Mouse (Mus musculus): Measurements from ENCODE around the gene Trim7. TPM values are rescaled to one million over a fixed set of nuclear protein-coding genes. Genes with fewer than 3 reads are reported as not detected.
"Not testable (repeated sequence)": the region's sequence is repeated elsewhere in the genome, so short reads cannot be mapped to it uniquely, and the experiment has no call there.

The Trim7 gene
- total and polyA plus RNA-seq, 2 experiments from 2014 or later = 1.1 to 1.9 TPM

DNA sequence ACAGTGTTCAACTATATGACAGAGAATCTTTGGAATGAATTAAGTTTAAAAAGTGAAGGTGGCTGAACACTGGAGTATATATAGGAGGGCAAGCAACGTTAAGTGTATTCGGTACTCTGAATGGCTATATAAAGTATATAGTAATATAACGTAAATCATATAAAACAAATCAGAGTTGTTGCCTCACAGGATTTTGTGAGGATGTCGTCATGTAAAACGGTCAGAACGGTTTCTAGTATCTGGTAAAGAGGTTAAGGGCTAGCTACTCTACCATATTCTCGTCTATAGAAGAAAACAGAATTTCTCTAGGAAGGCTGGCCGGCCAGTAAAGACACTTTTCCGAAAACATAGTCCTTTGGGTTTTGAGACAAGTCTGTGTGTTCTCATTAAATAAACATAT, 8.1 kb upstream of the Trim7 start:
- WGBS = 3% methylated on average over 9 of the region's 9 CpGs
- Histone ChIP-seq H3K9ac (replicated peaks; ENCODE audit: low read depth, low read length) (peak overlapping the region; percentile 50), H3K27me3 (ENCODE audit: control insufficient read depth, insufficient read depth, low read length) (no peaks in the 10 kb centered on the region), H3K4me2 (ENCODE audit: low read depth, low read length) (peak overlapping the region; percentile 92), H3K9me3 (replicated peaks; ENCODE audit: control insufficient read depth, low read length) (no peaks in the 10 kb centered on the region), H3K4me1 (ENCODE audit: control insufficient read depth, insufficient read depth) (peaks cover 15% of the 10 kb centered on the region; the same call in 1 of the 2 replicates), H3K4me3 (ENCODE audit: low read depth, low read length) (peak overlapping the region; percentile 77), H3K36me3 (replicated peaks; ENCODE audit: control insufficient read depth, insufficient read depth, low read length) (0 out of 2 replicates have a peak, but pooled peaks cover 4% of the 10 kb centered on the region), H3K27ac (ENCODE audit: low read depth) (peak overlapping the region; percentile 97)
- TF ChIP-seq CTCF (IDR thresholded peaks at IDR 0.05; ENCODE audit: low read depth) = no peak
- no peak for TF ChIP-seq EP300 (IDR thresholded peaks at IDR 0.05; ENCODE audit: low read depth)
- DNase-seq (ENCODE audit: low spot score) (no peak), ATAC-seq (ENCODE audit: insufficient read depth, low read depth) (no peak)

DNA sequence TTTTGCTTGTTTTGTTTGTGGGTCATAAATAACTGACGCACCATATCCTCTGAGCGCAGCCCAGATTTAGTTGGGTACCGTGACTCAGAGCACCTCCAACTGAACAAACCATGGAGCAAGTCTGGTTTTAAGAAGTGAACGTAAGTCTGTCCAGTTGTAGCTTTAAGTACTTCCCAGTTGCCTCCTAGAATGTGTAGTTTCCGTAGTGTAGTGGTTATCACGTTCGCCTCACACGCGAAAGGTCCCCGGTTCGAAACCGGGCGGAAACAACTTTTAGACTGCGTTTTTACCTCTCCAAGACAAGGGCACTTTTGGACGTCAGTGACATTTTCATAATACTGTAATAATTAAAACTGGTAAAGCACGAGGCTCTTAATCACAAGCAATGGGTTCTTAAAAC, 7.6 kb upstream of the Trim7 start:
- under 1% methylated on average over 16 of the region's 16 CpGs for WGBS
- Histone ChIP-seq H3K27me3 (ENCODE audit: control insufficient read depth, insufficient read depth, low read length) (no peaks in the 10 kb centered on the region), H3K9me3 (replicated peaks; ENCODE audit: control insufficient read depth, low read length) (no peaks in the 10 kb centered on the region), H3K4me1 (ENCODE audit: control insufficient read depth, insufficient read depth) (peaks cover 18% of the 10 kb centered on the region), H3K9ac (replicated peaks; ENCODE audit: low read depth, low read length) (peak overlapping the region; percentile 50), H3K36me3 (replicated peaks; ENCODE audit: control insufficient read depth, insufficient read depth, low read length) (no peaks in the 10 kb centered on the region), H3K27ac (ENCODE audit: low read depth) (peak overlapping the region; percentile 97), H3K4me2 (ENCODE audit: low read depth, low read length) (peak overlapping the region; percentile 92), H3K4me3 (ENCODE audit: low read depth, low read length) (peak overlapping the region; percentile 77)
- TF ChIP-seq EP300 (IDR thresholded peaks at IDR 0.05; ENCODE audit: low read depth) = peak; percentile 81
- TF ChIP-seq CTCF (IDR thresholded peaks at IDR 0.05; ENCODE audit: low read depth) = no peak
- DNase-seq (ENCODE audit: low spot score) = peak; percentile 74
- no peak for ATAC-seq (ENCODE audit: insufficient read depth, low read depth)

GRCm38 (mm10) chr11:48819614-48820307, 6.2 kb upstream of the Trim7 start:
- TF ChIP-seq CTCF (IDR thresholded peaks at IDR 0.05; ENCODE audit: low read depth) (no peak), EP300 (IDR thresholded peaks at IDR 0.05; ENCODE audit: low read depth) (no peak)
- Histone ChIP-seq H3K9ac (replicated peaks; ENCODE audit: low read depth, low read length) (no peak overlapping the region), H3K27ac (ENCODE audit: low read depth) (peak overlapping the region; percentile 46), H3K27me3 (ENCODE audit: control insufficient read depth, insufficient read depth, low read length) (no peaks in the 10 kb centered on the region), H3K36me3 (replicated peaks; ENCODE audit: control insufficient read depth, insufficient read depth, low read length) (no peaks in the 10 kb centered on the region), H3K4me2 (ENCODE audit: low read depth, low read length) (no peak overlapping the region), H3K4me1 (ENCODE audit: control insufficient read depth, insufficient read depth) (peaks cover 25% of the 10 kb centered on the region), H3K4me3 (ENCODE audit: low read depth, low read length) (no peak overlapping the region), H3K9me3 (replicated peaks; ENCODE audit: control insufficient read depth, low read length) (no peaks in the 10 kb centered on the region)
- WGBS = 57% methylated on average over 7 of the region's 7 CpGs
- no peak for ATAC-seq (ENCODE audit: insufficient read depth, low read depth)
- no peak for DNase-seq (ENCODE audit: low spot score)

DNA sequence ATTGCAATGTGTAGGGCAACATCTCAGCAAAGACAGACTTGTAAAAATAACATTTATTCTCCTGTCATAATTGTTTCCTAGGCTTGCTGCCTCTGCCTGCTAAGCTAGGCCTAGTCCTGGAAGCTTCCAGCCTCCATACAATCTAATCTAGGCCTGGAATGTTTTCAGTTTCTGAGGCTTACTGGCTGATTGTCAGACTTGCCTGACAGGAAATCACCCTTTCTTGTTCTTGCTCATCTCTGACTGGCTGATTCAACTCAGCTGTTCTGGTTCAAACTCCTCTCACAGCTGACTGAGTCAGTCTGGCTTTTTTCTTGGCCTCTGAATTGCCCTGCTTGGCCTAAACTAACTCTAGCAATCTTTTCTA, 5.6 kb upstream of the Trim7 start:
- no peak overlapping the region for H3K9ac ChIP-seq (replicated peaks; ENCODE audit: low read depth, low read length)
- H3K27ac ChIP-seq (ENCODE audit: low read depth) = peak overlapping the region; percentile 46
- TF ChIP-seq EP300 (IDR thresholded peaks at IDR 0.05; ENCODE audit: low read depth) (no peak), CTCF (IDR thresholded peaks at IDR 0.05; ENCODE audit: low read depth) (no peak)
- DNase-seq (ENCODE audit: low spot score) (no peak), ATAC-seq (ENCODE audit: insufficient read depth, low read depth) (no peak)
- H3K4me1 ChIP-seq (ENCODE audit: control insufficient read depth, insufficient read depth) = peaks cover 21% of the 10 kb centered on the region
- no peak overlapping the region for H3K4me2 ChIP-seq (ENCODE audit: low read depth, low read length)
- no peak overlapping the region for H3K4me3 ChIP-seq (ENCODE audit: low read depth, low read length)
- H3K9me3 ChIP-seq (replicated peaks; ENCODE audit: control insufficient read depth, low read length) = no peaks in the 10 kb centered on the region
- H3K27me3 ChIP-seq (ENCODE audit: control insufficient read depth, insufficient read depth, low read length) = no peaks in the 10 kb centered on the region
- no peaks in the 10 kb centered on the region for H3K36me3 ChIP-seq (replicated peaks; ENCODE audit: control insufficient read depth, insufficient read depth, low read length)

DNA sequence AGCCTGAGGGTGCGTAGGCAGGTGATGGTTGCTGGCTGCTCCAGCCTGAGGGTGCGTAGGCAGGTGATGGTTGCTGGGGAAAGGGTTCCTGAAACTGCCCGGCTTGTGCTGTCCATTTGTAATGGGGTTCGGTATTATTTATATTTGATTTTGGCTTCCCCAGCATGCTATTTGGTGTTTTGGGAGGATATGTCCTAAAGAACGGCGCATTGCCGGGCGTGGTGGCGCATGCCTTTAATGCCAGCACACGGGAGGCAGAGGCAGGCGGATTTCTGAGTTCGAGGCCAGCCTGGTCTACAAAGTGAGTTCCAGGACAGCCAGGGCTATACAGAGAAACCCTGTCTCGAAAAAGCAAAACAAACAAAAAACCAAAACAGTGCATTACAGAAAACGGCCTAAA, 4.6 kb upstream of the Trim7 start:
- H3K9ac ChIP-seq (replicated peaks; ENCODE audit: low read depth, low read length); H3K4me3 ChIP-seq (ENCODE audit: low read depth, low read length); ATAC-seq (ENCODE audit: insufficient read depth, low read depth); DNase-seq (ENCODE audit: low spot score); H3K9me3 ChIP-seq (replicated peaks; ENCODE audit: control insufficient read depth, low read length); H3K36me3 ChIP-seq (replicated peaks; ENCODE audit: control insufficient read depth, insufficient read depth, low read length); H3K4me2 ChIP-seq (ENCODE audit: low read depth, low read length); H3K27me3 ChIP-seq (ENCODE audit: control insufficient read depth, insufficient read depth, low read length); H3K27ac ChIP-seq (ENCODE audit: low read depth): not testable (repeated sequence)
- peaks cover 11% of the 10 kb centered on the region for H3K4me1 ChIP-seq (ENCODE audit: control insufficient read depth, insufficient read depth)
- 79% methylated on average over 14 of the region's 14 CpGs for WGBS

Measured in heart, postnatal 0 days (tissue).